Mouse (Mus musculus) gastrocnemius, postnatal 14 days (tissue): ENCODE data around the gene Arhgap19. TPM values are rescaled to one million over a fixed set of nuclear protein-coding genes. Genes with fewer than 3 reads are reported as not detected.

ENCODE experiments used
- DNase-seq: peaks from one replicate; pipeline ENCODE4 v3.0.0; 2021; ENCODE audit warnings: mixed read lengths
- intact Hi-C: fragments of 180-260 bp; cut with DNase I; formaldehyde crosslinking; loops from one replicate; pipeline ENCODE4 v1.15.1; 2025; ENCODE audit warnings: low total_unique reads
- total RNA-seq, 2 experiments: library from RNA; stranded (reverse); gene quantifications; 2 replicates each; pipeline ENCODE4 v1.2.3; 2021

The Arhgap19 gene
- total RNA-seq, 2 experiments from 2014 or later = 6.8 to 9.9 TPM

- intact Hi-C loops = no loop called here
- no peak for DNase-seq
Measured at GRCm38 (mm10) chr19:41759765-41760164, 42.1 kb downstream of the Arhgap19 start.

GRCm38 (mm10) chr19:41759270-41759669, 42.6 kb downstream of the Arhgap19 start:
- no peak for DNase-seq
- intact Hi-C loops = no loop called here

GRCm38 (mm10) chr19:41754760-41755159, 47.1 kb downstream of the Arhgap19 start:
- no peak for DNase-seq
- intact Hi-C loops = no loop called here

- DNase-seq = no peak
- intact Hi-C loops = no loop called here
Measured at GRCm38 (mm10) chr19:41751906-41752305, 49.9 kb downstream of the Arhgap19 start.

- no peak for DNase-seq
- intact Hi-C loops = no loop called here
Measured at GRCm38 (mm10) chr19:41747436-41747835, 54.4 kb downstream of the Arhgap19 start.

GRCm38 (mm10) chr19:41745941-41746557, 55.8 kb downstream of the Arhgap19 start:
- intact Hi-C loops = no loop called here
- DNase-seq = peak; percentile 17

- intact Hi-C loops = no loop called here
- DNase-seq = no peak
Measured at GRCm38 (mm10) chr19:41743396-41743795, 58.5 kb downstream of the Arhgap19 start, which contains the start of gene Slit1. Slit1 (minus strand) TSS chr19:41743665.

GRCm38 (mm10) chr19:41738896-41739295, 63.0 kb downstream of the Arhgap19 start:
- no peak for DNase-seq
- intact Hi-C loops = no loop called here

- no peak for DNase-seq
- intact Hi-C loops = no loop called here
Measured at GRCm38 (mm10) chr19:41738429-41738805, 63.4 kb downstream of the Arhgap19 start.

GRCm38 (mm10) chr19:41737657-41738428, 64.0 kb downstream of the Arhgap19 start:
- intact Hi-C loops = no loop called here
- DNase-seq = no peak

- intact Hi-C loops = no loop called here
- no peak for DNase-seq
Measured at GRCm38 (mm10) chr19:41734685-41735084, 67.2 kb downstream of the Arhgap19 start.

- no peak for DNase-seq
- intact Hi-C loops = no loop called here
Measured at GRCm38 (mm10) chr19:41725491-41725890, 76.4 kb downstream of the Arhgap19 start.

GRCm38 (mm10) chr19:41724831-41725470, 76.9 kb downstream of the Arhgap19 start:
- intact Hi-C loops = no loop called here
- DNase-seq = no peak

GRCm38 (mm10) chr19:41723337-41723736, 78.5 kb downstream of the Arhgap19 start:
- intact Hi-C loops = no loop called here
- no peak for DNase-seq

- DNase-seq = no peak
- intact Hi-C loops = no loop called here
Measured at GRCm38 (mm10) chr19:41719436-41719835, 82.4 kb downstream of the Arhgap19 start.

Other genes with a start within 250 kb of the Arhgap19 start
- gene Gm340, start 219.7 kb downstream of the Arhgap19 start, total RNA-seq = 1 to 10 TPM; 6.1 to 7.7 TPM
- 1 to 10 TPM in 1 of 2 experiments, under 1 TPM in 1; 0.66 to 1.1 TPM for gene Slit1, start 58.4 kb downstream of the Arhgap19 start, total RNA-seq
- gene Frat1, start 27.9 kb upstream of the Arhgap19 start, total RNA-seq = 1 to 10 TPM; 4.9 to 7.2 TPM
- gene Frat2, start 46.1 kb upstream of the Arhgap19 start, total RNA-seq = 10 to 100 TPM; 19.9 to 28.3 TPM
- 10 to 100 TPM; 29.9 to 37.2 TPM for gene Rrp12, start 94.1 kb upstream of the Arhgap19 start, total RNA-seq
- 10 to 100 TPM; 22.5 to 26.7 TPM for gene Pgam1, start 109.9 kb upstream of the Arhgap19 start, total RNA-seq
- 10 to 100 TPM; 12.0 to 16.8 TPM for gene Exosc1, start 131.4 kb upstream of the Arhgap19 start, total RNA-seq
- gene Zdhhc16, start 131.4 kb upstream of the Arhgap19 start, total RNA-seq = 10 to 100 TPM; 18.0 to 21.3 TPM
- gene Mms19, start 179.1 kb upstream of the Arhgap19 start, total RNA-seq = 1 to 10 TPM; 8.0 to 9.1 TPM
- gene Ubtd1, start 179.7 kb upstream of the Arhgap19 start, total RNA-seq = 10 to 100 TPM; 14.8 to 17.4 TPM
- gene Ankrd2, start 234.0 kb upstream of the Arhgap19 start, total RNA-seq = 100 to 1,000 TPM; 113 to 188 TPM
- gene Hoga1, start 243.6 kb upstream of the Arhgap19 start, total RNA-seq = 1 to 10 TPM; 3.3 to 4.3 TPM